Mouse (Mus musculus) urinary bladder, postnatal 25 days (tissue): ENCODE measurements around the gene Aak1.
"Not testable (repeated sequence)": the region's sequence is repeated elsewhere in the genome, so short reads cannot be mapped to it uniquely, and the experiment has no call there.

Experiments used
- DNase-seq: peaks from one replicate; pipeline ENCODE4 v3.0.0; 2022; ENCODE audit warnings: low spot score

Gene Aak1

GRCm38 (mm10) chr6:86841949-86842348, 7.4 kb upstream of the Aak1 start:
- no peak for DNase-seq

- no peak for DNase-seq
Observed at GRCm38 (mm10) chr6:86843636-86844035, 5.7 kb upstream of the Aak1 start.

- no peak for DNase-seq
Observed at GRCm38 (mm10) chr6:86846467-86846866, 2.9 kb upstream of the Aak1 start.

GRCm38 (mm10) chr6:86847816-86848215, 1.5 kb upstream of the Aak1 start:
- DNase-seq: no peak

GRCm38 (mm10) chr6:86848580-86848914, 770 bp upstream of the Aak1 start:
- no peak for DNase-seq

- peak; percentile 41 for DNase-seq
Observed at GRCm38 (mm10) chr6:86849692-86850445, 552 bp downstream of the Aak1 start.

- DNase-seq: no peak
Observed at GRCm38 (mm10) chr6:86850588-86850987, 1.3 kb downstream of the Aak1 start.

GRCm38 (mm10) chr6:86851561-86851960, 2.2 kb downstream of the Aak1 start:
- DNase-seq: no peak

- no peak for DNase-seq
Observed at GRCm38 (mm10) chr6:86853928-86854327, 4.6 kb downstream of the Aak1 start.

GRCm38 (mm10) chr6:86854941-86855340, 5.6 kb downstream of the Aak1 start:
- no peak for DNase-seq

GRCm38 (mm10) chr6:86858606-86859005, 9.3 kb downstream of the Aak1 start:
- no peak for DNase-seq

- DNase-seq: no peak
Observed at GRCm38 (mm10) chr6:86860732-86861463, 11.6 kb downstream of the Aak1 start.

- no peak for DNase-seq
Observed at GRCm38 (mm10) chr6:86864358-86864757, 15.0 kb downstream of the Aak1 start.

GRCm38 (mm10) chr6:86870335-86870734, 21.0 kb downstream of the Aak1 start:
- DNase-seq: no peak

GRCm38 (mm10) chr6:86871783-86872182, 22.5 kb downstream of the Aak1 start:
- no peak for DNase-seq

- DNase-seq: no peak
Observed at GRCm38 (mm10) chr6:86874711-86875375, 25.5 kb downstream of the Aak1 start.

- DNase-seq: no peak
Observed at GRCm38 (mm10) chr6:86876451-86876850, 27.1 kb downstream of the Aak1 start.

GRCm38 (mm10) chr6:86878656-86879055, 29.3 kb downstream of the Aak1 start:
- DNase-seq: not testable (repeated sequence)

GRCm38 (mm10) chr6:86879314-86879713, 30.0 kb downstream of the Aak1 start:
- no peak for DNase-seq

- no peak for DNase-seq
Observed at GRCm38 (mm10) chr6:86884230-86884629, 34.9 kb downstream of the Aak1 start.

- DNase-seq: no peak
Observed at GRCm38 (mm10) chr6:86884746-86885145, 35.4 kb downstream of the Aak1 start.

- no peak for DNase-seq
Observed at GRCm38 (mm10) chr6:86885816-86886529, 36.7 kb downstream of the Aak1 start.
